Mouse (Mus musculus): ENCODE data around the gene Acat2.

- TF ChIP-seq GATA1 (IDR thresholded peaks at IDR 0.05; ENCODE audit: borderline replicate concordance, low read length) = no peak
- TF ChIP-seq FLI1 (IDR thresholded peaks at IDR 0.05; ENCODE audit: low read length) = no peak
Observed at GRCm38 (mm10) chr17:12949669-12950068, 10.9 kb downstream of the Acat2 start.
